Mouse (Mus musculus) embryonic facial prominence, embryonic 10.5 days (tissue): ENCODE measurements at regions not wholly inside any gene's neighbourhood (a gene's known extent, or its start where the extent isn't known, plus 50 kb on each side); places are given as distances from the start of the nearest gene placed in this dataset.
A peak's percentile ranks its signal among the peaks of the same experiment; 100 is the strongest.

Source experiments
- DNase-seq: peaks from one replicate; pipeline ENCODE4 v3.0.0-alpha.2; 2017; ENCODE audit warnings: low spot score
- H3K27ac ChIP-seq: fragments of 300-500 bp; sonication (generic); replicated peaks from 2 replicates; pipeline ENCODE4 v1.5.1; 2016; ENCODE audit warnings: mild to moderate bottlenecking
- H3K27me3 ChIP-seq: fragments of 300-500 bp; sonication (generic); replicated peaks from 2 replicates; pipeline ENCODE4 v1.6.1; 2016; ENCODE audit warnings: low read depth, mild to moderate bottlenecking; ENCODE audit not compliant: poor library complexity, severe bottlenecking
- H3K36me3 ChIP-seq: fragments of 300-500 bp; sonication (generic); replicated peaks from 2 replicates; pipeline ENCODE4 v1.6.1; 2016; ENCODE audit warnings: mild to moderate bottlenecking, moderate library complexity
- H3K4me1 ChIP-seq: fragments of 300-500 bp; sonication (generic); 2 replicates; pipeline ENCODE4 v1.6.1; 2016
- H3K4me3 ChIP-seq: fragments of 300-500 bp; sonication (generic); 2 replicates; pipeline ENCODE4 v1.5.1; 2016; ENCODE audit warnings: mild to moderate bottlenecking, moderate library complexity
- H3K9me3 ChIP-seq: fragments of 300-500 bp; sonication (generic); 2 replicates; pipeline ENCODE4 v1.6.1; 2016; ENCODE audit warnings: mild to moderate bottlenecking
- WGBS: fragments of 180-500 bp; shearing (Covaris S2); methylation state at CpG from one replicate; pipeline ENCODE4 v1.1.7; 2016; 5-methylcytosine and 5-hydroxymethylcytosine counted together

GRCm38 (mm10) chr7:78045456-78045855 lies 692.4 kb downstream of the Ntrk3 start:
- Histone ChIP-seq H3K27ac (no peak overlapping the region), H3K4me3 (no peak overlapping the region), H3K4me1 (no peaks in the 10 kb centered on the region), H3K36me3 (no peaks in the 10 kb centered on the region), H3K9me3 (no peaks in the 10 kb centered on the region), H3K27me3 (no peaks in the 10 kb centered on the region)
- whole genome bisulfite sequencing: 66% methylated on average over 5 of the region's 5 CpGs
- no peak for DNase-seq

GRCm38 (mm10) chr7:78031032-78031431 lies 706.8 kb downstream of the Ntrk3 start:
- Histone ChIP-seq H3K4me3 (no peak overlapping the region), H3K27ac (no peak overlapping the region), H3K27me3 (no peaks in the 10 kb centered on the region), H3K9me3 (no peaks in the 10 kb centered on the region), H3K36me3 (no peaks in the 10 kb centered on the region), H3K4me1 (peaks cover 6% of the 10 kb centered on the region; the same call in 1 of the 2 replicates)
- 77% methylated on average over 2 of the region's 2 CpGs for whole genome bisulfite sequencing
- no peak for DNase-seq

DNA sequence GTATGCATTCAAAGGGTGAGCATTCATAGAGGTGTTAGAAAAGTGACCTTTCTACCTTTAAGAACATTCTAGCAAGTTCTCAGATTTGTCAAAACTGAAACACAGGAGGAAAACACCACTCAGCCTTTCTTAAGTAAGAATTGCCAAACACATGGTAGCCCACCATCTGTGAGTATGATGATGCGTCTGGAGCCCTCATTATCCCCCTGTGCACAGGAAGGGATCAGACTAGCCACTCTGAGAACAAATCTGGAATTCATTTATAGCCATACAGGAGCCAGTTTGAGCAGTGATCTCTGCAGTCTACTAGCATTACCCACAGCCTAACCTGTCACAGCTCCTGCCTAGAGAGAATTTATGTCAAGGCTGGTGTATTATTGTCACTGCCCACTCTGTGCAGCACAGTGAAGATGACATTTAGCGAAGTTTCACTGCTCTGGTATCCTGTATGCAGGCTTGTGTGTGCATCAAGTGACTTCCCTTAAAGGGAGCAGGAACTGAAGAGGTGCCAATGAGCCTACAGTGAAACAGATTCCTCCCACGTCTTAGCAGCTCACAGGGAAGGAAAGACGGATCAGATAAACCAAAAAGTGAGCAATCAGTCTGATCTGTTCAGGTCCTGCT lies 710.7 kb downstream of the Ntrk3 start:
- Histone ChIP-seq H3K27ac (no peak overlapping the region), H3K27me3 (no peaks in the 10 kb centered on the region), H3K4me3 (no peak overlapping the region), H3K36me3 (no peaks in the 10 kb centered on the region), H3K4me1 (peaks cover 6% of the 10 kb centered on the region; the same call in 1 of the 2 replicates), H3K9me3 (no peaks in the 10 kb centered on the region)
- DNase-seq: peak; percentile 10
- 60% methylated on average over 4 of the region's 4 CpGs for WGBS

DNA sequence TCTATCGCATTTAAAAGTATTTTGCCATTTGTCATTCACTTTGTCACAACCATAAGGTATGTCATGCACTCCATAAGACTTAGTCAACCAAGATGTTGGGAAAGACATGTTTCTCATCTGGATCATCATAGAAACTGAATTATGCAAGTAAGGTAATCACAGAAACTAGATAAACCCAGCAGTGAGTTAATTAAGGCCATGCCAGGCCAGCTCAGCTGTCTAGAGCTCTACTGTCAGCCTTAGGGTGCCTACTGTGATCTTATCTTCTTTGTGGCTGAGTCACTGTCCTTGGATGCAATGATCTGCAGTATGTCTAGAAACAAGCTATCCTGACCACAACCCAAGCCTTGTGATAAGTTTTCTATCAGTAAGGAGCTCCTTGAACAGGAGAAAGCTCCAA lies 714.2 kb downstream of the Ntrk3 start:
- no peak for DNase-seq
- H3K4me1 ChIP-seq: peaks cover 6% of the 10 kb centered on the region; the same call in 1 of the 2 replicates
- WGBS: 97% methylated on average over 1 of the region's 1 CpGs
- no peaks in the 10 kb centered on the region for H3K27me3 ChIP-seq
- no peaks in the 10 kb centered on the region for H3K36me3 ChIP-seq
- H3K27ac ChIP-seq: no peak overlapping the region
- H3K9me3 ChIP-seq: no peaks in the 10 kb centered on the region
- no peak overlapping the region for H3K4me3 ChIP-seq

DNA sequence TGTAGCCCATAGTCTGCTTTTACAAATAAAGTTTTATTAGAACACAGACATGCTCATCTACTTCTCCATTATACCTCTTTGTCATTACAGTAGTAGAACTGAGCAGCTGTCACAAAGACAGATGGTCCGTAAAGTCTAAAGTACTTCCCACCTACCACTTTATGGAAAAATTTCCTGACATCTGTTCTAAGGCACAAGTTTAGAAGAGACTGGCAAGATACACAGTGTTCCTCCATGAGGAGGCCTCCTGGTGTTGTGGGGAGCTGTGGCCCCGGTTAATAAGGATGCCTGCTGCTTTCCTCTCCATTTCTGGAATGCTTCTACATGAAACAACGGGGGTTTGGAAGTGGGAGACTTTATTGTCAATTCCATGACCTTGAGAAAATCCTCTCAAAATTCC lies 714.7 kb downstream of the Ntrk3 start:
- no peaks in the 10 kb centered on the region for H3K27me3 ChIP-seq
- DNase-seq: no peak
- H3K9me3 ChIP-seq: no peaks in the 10 kb centered on the region
- WGBS: 74% methylated on average over 3 of the region's 3 CpGs
- no peak overlapping the region for H3K4me3 ChIP-seq
- H3K27ac ChIP-seq: no peak overlapping the region
- no peaks in the 10 kb centered on the region for H3K36me3 ChIP-seq
- peaks cover 6% of the 10 kb centered on the region; the same call in 1 of the 2 replicates for H3K4me1 ChIP-seq

- no peak overlapping the region for H3K27ac ChIP-seq
- H3K9me3 ChIP-seq: no peaks in the 10 kb centered on the region
- no peaks in the 10 kb centered on the region for H3K4me1 ChIP-seq
- H3K27me3 ChIP-seq: no peaks in the 10 kb centered on the region
- 63% methylated on average over 6 of the region's 6 CpGs for WGBS
- no peak overlapping the region for H3K4me3 ChIP-seq
- no peak for DNase-seq
- H3K36me3 ChIP-seq: no peaks in the 10 kb centered on the region
Observed at GRCm38 (mm10) chr7:78013631-78014030, 724.2 kb downstream of the Ntrk3 start.

- Histone ChIP-seq H3K4me1 (no peaks in the 10 kb centered on the region), H3K27ac (no peak overlapping the region), H3K36me3 (no peaks in the 10 kb centered on the region), H3K27me3 (no peaks in the 10 kb centered on the region), H3K4me3 (no peak overlapping the region), H3K9me3 (no peaks in the 10 kb centered on the region)
- DNase-seq: no peak
- WGBS: 71% methylated on average over 2 of the region's 2 CpGs
Observed at GRCm38 (mm10) chr7:78003086-78003485, 734.7 kb downstream of the Ntrk3 start.

- Histone ChIP-seq H3K4me3 (no peak overlapping the region), H3K36me3 (no peaks in the 10 kb centered on the region), H3K27ac (no peak overlapping the region), H3K9me3 (no peaks in the 10 kb centered on the region), H3K4me1 (peaks cover 2% of the 10 kb centered on the region; the same call in 1 of the 2 replicates), H3K27me3 (no peaks in the 10 kb centered on the region)
- no peak for DNase-seq
- WGBS: 80% methylated on average over 2 of the region's 2 CpGs
Observed at GRCm38 (mm10) chr7:77993840-77994239, 744.0 kb downstream of the Ntrk3 start.

DNA sequence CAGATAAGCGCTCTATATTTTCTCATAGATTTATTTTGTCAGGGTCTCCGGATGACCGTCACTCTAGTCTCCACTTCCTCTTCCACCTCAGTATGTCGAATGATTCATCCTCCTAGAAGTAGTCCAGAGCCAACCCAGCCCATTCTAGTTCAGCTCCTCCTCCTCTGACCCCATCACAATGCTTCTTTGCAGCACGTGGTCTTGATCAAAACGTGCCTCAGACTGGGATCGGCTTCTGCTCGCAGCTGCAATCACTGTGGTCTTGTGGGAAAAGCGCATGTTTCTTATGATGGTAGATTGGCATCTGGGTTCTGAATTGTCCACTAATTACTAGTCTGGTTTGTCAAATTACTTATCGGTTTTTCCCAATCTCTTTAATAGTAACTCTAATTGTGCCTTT lies 747.7 kb downstream of the Ntrk3 start:
- 64% methylated on average over 10 of the region's 10 CpGs for WGBS
- Histone ChIP-seq H3K9me3 (no peaks in the 10 kb centered on the region), H3K4me1 (peaks cover 2% of the 10 kb centered on the region; the same call in 1 of the 2 replicates), H3K27me3 (no peaks in the 10 kb centered on the region), H3K27ac (no peak overlapping the region), H3K36me3 (no peaks in the 10 kb centered on the region), H3K4me3 (no peak overlapping the region)
- DNase-seq: peak; percentile 12

GRCm38 (mm10) chr7:77988177-77988576 lies 749.6 kb downstream of the Ntrk3 start:
- Histone ChIP-seq H3K4me1 (peaks cover 2% of the 10 kb centered on the region; the same call in 1 of the 2 replicates), H3K27ac (no peak overlapping the region), H3K36me3 (no peaks in the 10 kb centered on the region), H3K27me3 (no peaks in the 10 kb centered on the region), H3K9me3 (no peaks in the 10 kb centered on the region), H3K4me3 (no peak overlapping the region)
- DNase-seq: no peak
- WGBS: 66% methylated on average over 5 of the region's 5 CpGs

DNA sequence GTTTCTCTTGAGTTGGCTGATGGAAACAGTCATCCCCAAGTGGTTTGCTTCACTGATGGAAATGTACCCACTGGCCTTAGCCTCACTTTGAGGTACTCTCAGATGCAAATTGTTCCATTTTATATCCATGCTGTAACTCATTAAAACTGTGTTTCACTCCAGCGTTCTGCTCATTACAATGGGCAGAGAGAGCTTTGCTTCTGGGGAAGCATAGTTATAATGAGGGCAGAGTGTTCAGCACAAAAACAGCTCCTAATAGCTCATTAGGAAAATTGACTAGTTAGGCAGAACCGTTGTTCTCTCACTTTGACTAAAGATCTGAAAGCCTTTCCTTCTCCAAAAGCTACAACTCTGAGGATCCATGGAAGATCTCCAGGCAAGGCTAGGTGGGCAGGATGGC lies 771.2 kb downstream of the Ntrk3 start:
- 75% methylated on average over 2 of the region's 2 CpGs for WGBS
- Histone ChIP-seq H3K27me3 (no peaks in the 10 kb centered on the region), H3K9me3 (no peaks in the 10 kb centered on the region), H3K4me3 (no peak overlapping the region), H3K36me3 (no peaks in the 10 kb centered on the region), H3K27ac (no peak overlapping the region), H3K4me1 (no peaks in the 10 kb centered on the region)
- no peak for DNase-seq

DNA sequence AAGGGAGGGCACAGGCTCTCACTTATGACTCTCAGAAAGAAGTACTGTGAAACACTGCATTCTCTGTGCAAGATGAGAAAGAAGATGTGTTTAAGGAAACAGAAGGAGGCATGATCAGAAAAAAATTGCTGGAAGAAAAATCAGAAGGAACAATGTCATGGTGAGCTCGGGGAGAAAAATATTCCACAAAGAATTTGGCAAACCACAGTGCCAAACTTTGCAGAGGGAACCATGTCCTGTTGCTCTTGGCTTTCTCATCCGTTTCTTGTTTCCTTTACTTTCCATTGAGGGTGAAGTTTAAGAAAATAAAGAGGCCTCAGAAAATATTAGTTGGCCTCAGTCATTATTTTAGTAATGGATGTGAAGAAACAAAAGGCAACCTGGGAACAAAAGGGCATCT lies 804.4 kb downstream of the Ntrk3 start:
- no peaks in the 10 kb centered on the region for H3K36me3 ChIP-seq
- H3K4me3 ChIP-seq: no peak overlapping the region
- H3K9me3 ChIP-seq: no peaks in the 10 kb centered on the region
- H3K27ac ChIP-seq: no peak overlapping the region
- no peak for DNase-seq
- no peaks in the 10 kb centered on the region for H3K4me1 ChIP-seq
- no peaks in the 10 kb centered on the region for H3K27me3 ChIP-seq
- WGBS: 77% methylated on average over 2 of the region's 2 CpGs

- H3K27me3 ChIP-seq: no peaks in the 10 kb centered on the region
- H3K4me3 ChIP-seq: no peak overlapping the region
- no peaks in the 10 kb centered on the region for H3K4me1 ChIP-seq
- H3K27ac ChIP-seq: no peak overlapping the region
- no peak for DNase-seq
- 92% methylated on average over 4 of the region's 4 CpGs for WGBS
- H3K36me3 ChIP-seq: no peaks in the 10 kb centered on the region
- no peaks in the 10 kb centered on the region for H3K9me3 ChIP-seq
Observed at GRCm38 (mm10) chr7:77928479-77929467, 809.0 kb downstream of the Ntrk3 start.
